Mouse (Mus musculus): Measurements from ENCODE around the gene Camkk2. TPM values are rescaled to one million over a fixed set of nuclear protein-coding genes. Genes with fewer than 3 reads are reported as not detected.
A peak's percentile ranks its signal among the peaks of the same experiment; 100 is the strongest.

Camkk2 gene
- total RNA-seq, 2 experiments from 2014 or later: 3.6 to 5.2 TPM

GRCm38 (mm10) chr5:122777322-122777721 lies 1.9 kb downstream of the Camkk2 start:
- no peak overlapping the region for H3K4me3 ChIP-seq
- DNase-seq: no peak
- TF ChIP-seq CTCF (IDR thresholded peaks at IDR 0.05): no peak
- intact Hi-C loops (cut with DNase I): no loop called here
- H3K27ac ChIP-seq: no peak overlapping the region

GRCm38 (mm10) chr5:122775646-122776286 lies 3.4 kb downstream of the Camkk2 start:
- Histone ChIP-seq H3K27ac (peak overlapping the region; percentile 43), H3K4me3 (peak overlapping the region; percentile 19; the same call in 1 of the 2 replicates)
- TF ChIP-seq CTCF (IDR thresholded peaks at IDR 0.05): no peak
- intact Hi-C loops (cut with DNase I): no loop called here
- DNase-seq: no peak

- no peak for TF ChIP-seq CTCF (IDR thresholded peaks at IDR 0.05)
- Histone ChIP-seq H3K27ac (peak overlapping the region; percentile 43), H3K4me3 (peak overlapping the region; percentile 19; the same call in 1 of the 2 replicates)
- DNase-seq: no peak
- intact Hi-C loops (cut with DNase I): no loop called here
These were observed 4.2 kb downstream of the Camkk2 start for GRCm38 (mm10) chr5:122774743-122775611.

GRCm38 (mm10) chr5:122773756-122774155 lies 5.5 kb downstream of the Camkk2 start:
- intact Hi-C loops (cut with DNase I): no loop called here
- TF ChIP-seq CTCF (IDR thresholded peaks at IDR 0.05): no peak

GRCm38 (mm10) chr5:122771428-122771827 lies 7.8 kb downstream of the Camkk2 start:
- TF ChIP-seq CTCF (IDR thresholded peaks at IDR 0.05): no peak
- intact Hi-C loops (cut with DNase I): no loop called here
- no peak for DNase-seq
- Histone ChIP-seq H3K27ac (peak overlapping the region; percentile 85), H3K4me3 (no peak overlapping the region; the same call in 1 of the 2 replicates)

More at GRCm38 (mm10) chr5:122773756-122774155, 5.5 kb downstream of the Camkk2 start:
- DNase-seq: no peak
- Histone ChIP-seq H3K4me3 (no peak overlapping the region), H3K27ac (peak overlapping the region; percentile 3; the same call in 1 of the 2 replicates)

- TF ChIP-seq CTCF (IDR thresholded peaks at IDR 0.05): no peak
- Histone ChIP-seq H3K4me3 (peak overlapping the region; percentile 47), H3K27ac (peak overlapping the region; percentile 85)
- intact Hi-C loops (cut with DNase I): no loop called here
- DNase-seq: peak; percentile 88
These were observed 8.4 kb downstream of the Camkk2 start for GRCm38 (mm10) chr5:122770806-122771261.

- peak; percentile 64 for DNase-seq
- Histone ChIP-seq H3K4me3 (peak overlapping the region; percentile 47; the same call in 1 of the 2 replicates), H3K27ac (peak overlapping the region; percentile 85)
- TF ChIP-seq CTCF (IDR thresholded peaks at IDR 0.05): no peak
- intact Hi-C loops (cut with DNase I): no loop called here
These were observed 8.9 kb downstream of the Camkk2 start for GRCm38 (mm10) chr5:122770304-122770703.

- intact Hi-C loops (cut with DNase I): no loop called here
- Histone ChIP-seq H3K4me3 (no peak overlapping the region), H3K27ac (no peak overlapping the region; the same call in 1 of the 2 replicates)
- TF ChIP-seq CTCF (IDR thresholded peaks at IDR 0.05): no peak
- no peak for DNase-seq
These were observed 10.1 kb downstream of the Camkk2 start for GRCm38 (mm10) chr5:122769101-122769568.

- TF ChIP-seq CTCF (IDR thresholded peaks at IDR 0.05): no peak
- intact Hi-C loops (cut with DNase I): no loop called here
These were observed 11.9 kb downstream of the Camkk2 start for GRCm38 (mm10) chr5:122767283-122767682.

GRCm38 (mm10) chr5:122764032-122764464 lies 15.2 kb downstream of the Camkk2 start:
- DNase-seq: peak; percentile 59
- intact Hi-C loops (cut with DNase I): no loop called here

More at GRCm38 (mm10) chr5:122767283-122767682, 11.9 kb downstream of the Camkk2 start:
- Histone ChIP-seq H3K27ac (no peak overlapping the region), H3K4me3 (no peak overlapping the region)
- DNase-seq: no peak

GRCm38 (mm10) chr5:122763271-122764031 lies 15.8 kb downstream of the Camkk2 start:
- intact Hi-C loops (cut with DNase I): no loop called here

More at GRCm38 (mm10) chr5:122764032-122764464, 15.2 kb downstream of the Camkk2 start:
- H3K4me3 ChIP-seq: no peak overlapping the region; the same call in 1 of the 2 replicates
- H3K27ac ChIP-seq: peak overlapping the region; percentile 16; the same call in 1 of the 2 replicates
- peak; percentile 53 for TF ChIP-seq CTCF (IDR thresholded peaks at IDR 0.05)

GRCm38 (mm10) chr5:122756680-122757079 lies 22.5 kb downstream of the Camkk2 start:
- intact Hi-C loops (cut with DNase I): no loop called here
- peak; percentile 89 for DNase-seq
- H3K27ac ChIP-seq: no peak overlapping the region
- no peak overlapping the region for H3K4me3 ChIP-seq
- TF ChIP-seq CTCF (IDR thresholded peaks at IDR 0.05): no peak

More at GRCm38 (mm10) chr5:122763271-122764031, 15.8 kb downstream of the Camkk2 start:
- Histone ChIP-seq H3K27ac (peak overlapping the region; percentile 16; the same call in 1 of the 2 replicates), H3K4me3 (no peak overlapping the region; the same call in 1 of the 2 replicates)
- DNase-seq: no peak
- no peak for TF ChIP-seq CTCF (IDR thresholded peaks at IDR 0.05)

Data from gastrocnemius, adult 2 months (tissue).